Mouse (Mus musculus): ENCODE results near the gene Ccdc125.

- TF ChIP-seq CTCF (IDR thresholded peaks at IDR 0.05; ENCODE audit: low read depth, low read length) = no peak
- no peak for TF ChIP-seq GATA1 (IDR thresholded peaks at IDR 0.05; ENCODE audit: borderline replicate concordance, low read length)
These were observed 74.7 kb downstream of the Ccdc125 start, which contains the start of gene Mrps36 for GRCm38 (mm10) chr13:100744036-100744744.

Measured in G1E (cell line).